8 mouse cellular contexts compared by ENCODE assay signal in the genomic region with DNA sequence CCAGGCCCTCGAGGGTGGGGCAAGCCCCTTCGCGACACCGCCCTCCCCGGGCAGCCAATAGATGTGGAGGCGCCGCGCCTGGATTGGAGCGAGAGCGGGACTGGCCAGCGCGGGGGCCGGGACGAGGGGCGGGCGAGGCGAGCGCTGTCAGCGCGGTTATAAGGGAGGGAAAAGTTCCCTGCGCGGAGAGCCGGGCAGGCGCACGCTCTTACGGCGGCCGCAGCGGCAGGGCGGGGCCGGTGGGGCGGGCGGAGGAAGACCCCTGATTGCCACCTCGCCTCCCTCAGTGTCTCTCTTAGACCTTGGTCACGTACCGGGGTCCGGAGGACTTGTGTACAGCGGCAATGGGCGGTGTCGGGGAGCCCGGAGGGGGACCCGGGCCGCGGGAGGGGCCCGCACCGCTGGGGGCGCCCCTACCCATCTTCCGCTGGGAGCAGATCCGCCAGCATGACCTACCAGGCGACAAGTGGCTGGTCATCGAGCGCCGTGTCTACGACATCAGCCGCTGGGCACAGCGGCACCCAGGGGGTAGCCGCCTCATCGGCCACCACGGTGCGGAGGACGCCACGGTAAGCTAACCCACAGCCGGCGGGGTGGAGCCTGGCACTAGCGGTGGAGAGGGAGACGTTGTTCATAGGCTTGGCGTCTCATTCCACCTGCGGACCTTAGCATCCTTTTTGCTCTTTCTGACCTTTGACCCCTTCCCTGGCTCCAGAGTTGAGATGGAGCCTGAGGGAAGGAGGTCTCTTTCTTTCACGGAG. TPM values are rescaled to one million over a fixed set of nuclear protein-coding genes. Genes with fewer than 3 reads are reported as not detected.
DNase-seq lines count a peak whose midpoint lies in the region; ATAC-seq and TF ChIP-seq lines count a peak whose summit lies in the region.

Gene Fads3, plus strand, starts transcription at position 182 of the 761 bp plus-strand sequence.

- no peaks in the 10 kb centered on the region for H3K9me3 ChIP-seq in lung, postnatal 0 days (ENCODE audit: low read length)

- H3K27ac ChIP-seq in lung, postnatal 0 days (ENCODE audit: low read length): peak within 1 kb of the TSS; percentile 90

- ATAC-seq in hematopoietic stem cell, adult 5-6 weeks (replicated peaks in 1 of 2; ENCODE audit: insufficient read depth in 1 of 2, low FRiP score in 2 of 2, low TSS enrichment in 1 of 2, low read depth in 1 of 2, poor library complexity in 2 of 2, severe bottlenecking in 2 of 2): peak; percentile 27 to 54; a peak in 2 of 4 replicates
- peak; percentile 88 for ATAC-seq in lung, postnatal 0 days

- H3K9ac ChIP-seq in lung, postnatal 0 days (replicated peaks; ENCODE audit: low read depth): peak within 1 kb of the TSS; percentile 58

- DNase-seq in MN1 (ENCODE audit: low spot score): peak; percentile 73
- DNase-seq in cerebellum, adult 9-11 months: peak; percentile 77
- DNase-seq in frontal cortex, adult 2 months (ENCODE audit: extremely low spot score in 1 of 2, low spot score in 1 of 2): peak; percentile 32 to 75
- DNase-seq in layer of hippocampus, adult 9-11 months: peak; percentile 69
- peak; percentile 96 for DNase-seq in lung, postnatal 0 days (ENCODE audit: low spot score)
- peak; percentile 66 for DNase-seq in ovary, postnatal 10 days (ENCODE audit: low spot score)
- DNase-seq in thymus, postnatal 25 days: peak; percentile 54

- H3K4me1 ChIP-seq in lung, postnatal 0 days (ENCODE audit: insufficient read depth, low read depth, low read length): peaks cover 46% of the 10 kb centered on the region; the same call in 1 of the 2 replicates

- TF ChIP-seq EP300 in lung, postnatal 0 days (IDR thresholded peaks at IDR 0.05): no peak

- peak within 1 kb of the TSS; percentile 82 for H3K4me3 ChIP-seq in lung, postnatal 0 days (ENCODE audit: low read depth, low read length)

- WGBS in lung, postnatal 0 days: 2% methylated on average over 40 of the region's 69 CpGs

- peak; percentile 42 for TF ChIP-seq CTCF in lung, postnatal 0 days (IDR thresholded peaks at IDR 0.05)

- no peaks in the 10 kb centered on the region for H3K27me3 ChIP-seq in lung, postnatal 0 days (replicated peaks; ENCODE audit: insufficient read depth, low read length)

- H3K4me2 ChIP-seq in lung, postnatal 0 days (replicated peaks; ENCODE audit: low read depth, low read length): peak within 1 kb of the TSS; percentile 92

- H3K36me3 ChIP-seq in lung, postnatal 0 days (ENCODE audit: insufficient read depth, low read length): no peaks in the 10 kb centered on the region

RNA-seq across cellular contexts. Expression of gene Fads3, which starts in this region (rescaled TPM):
- 26.5 and 28.4 TPM in 2 replicates for polyA plus RNA-seq in frontal cortex, adult 2 months (2012; rRNA removed)
- 3.4 and 6.3 TPM in 2 replicates for total RNA-seq in hematopoietic stem cell, adult 5-6 weeks (2017)
- polyA plus RNA-seq in lung, postnatal 0 days (2015; fragmentation: Nextera tagmentation; extraction: Ambion mirVana): 79.6 and 96.1 TPM in 2 replicates

Comparison
In these comparisons a context has a peak if more than half of its experiments do, and no peak if none do; other contexts are left out.
1. Peak in every context shown above with its lines: DNase-seq, ATAC-seq, H3K4me3 ChIP-seq and H3K27ac ChIP-seq.